Mouse (Mus musculus) kidney, postnatal 0 days (tissue): Measurements from ENCODE around the gene Gm26920. TPM values are rescaled to one million over a fixed set of nuclear protein-coding genes. Genes with fewer than 3 reads are reported as not detected.
A peak's percentile ranks its signal among the peaks of the same experiment; 100 is the strongest.

Source experiments
- ATAC-seq: fragments of 200-750 bp; cut with Nextera tagmentation; replicated peaks from 2 replicates; pipeline ENCODE4 v1.8.0; 2017; ENCODE audit warnings: low read depth, moderate number of reproducible peaks, moderate TSS enrichment, moderate library complexity; ENCODE audit not compliant: low FRiP score
- DNase-seq: peaks from one replicate; pipeline ENCODE4 v3.0.0-alpha.2; 2016; ENCODE audit warnings: low spot score
- H3K27ac ChIP-seq: fragments of 300-500 bp; sonication (generic); 2 replicates; pipeline ENCODE4 v1.5.1; 2014; ENCODE audit warnings: mild to moderate bottlenecking
- H3K27me3 ChIP-seq: fragments of 300-500 bp; sonication (generic); 2 replicates; pipeline ENCODE4 v1.6.1; 2014; ENCODE audit warnings: low read length, mixed read lengths; ENCODE audit not compliant: insufficient read depth
- H3K36me3 ChIP-seq: fragments of 300-500 bp; sonication (generic); 2 replicates; pipeline ENCODE4 v1.6.1; 2014; ENCODE audit warnings: low read length, mixed read lengths; ENCODE audit not compliant: insufficient read depth
- H3K4me1 ChIP-seq: fragments of 300-500 bp; sonication (generic); replicated peaks from 2 replicates; pipeline ENCODE4 v1.6.1; 2014; ENCODE audit warnings: antibody characterized with exemption, low read length, mixed read lengths; ENCODE audit not compliant: insufficient read depth
- H3K4me2 ChIP-seq: fragments of 300-500 bp; sonication (generic); 2 replicates; pipeline ENCODE4 v1.6.1; 2014; ENCODE audit warnings: mild to moderate bottlenecking, low read length, moderate library complexity, mixed read lengths
- H3K4me3 ChIP-seq: fragments of 300-500 bp; sonication (generic); replicated peaks from 2 replicates; pipeline ENCODE4 v1.5.1; 2014; ENCODE audit warnings: low read depth, low read length
- H3K9ac ChIP-seq: fragments of 300-500 bp; sonication (generic); 2 replicates; pipeline ENCODE4 v1.6.1; 2014; ENCODE audit warnings: low read depth, low read length
- H3K9me3 ChIP-seq: fragments of 300-500 bp; sonication (generic); replicated peaks from 2 replicates; pipeline ENCODE4 v1.6.1; 2016; ENCODE audit warnings: low read length, inconsistent platforms, mixed read lengths
- CTCF ChIP-seq: IDR thresholded peaks from 2 replicates; pipeline ENCODE4 v1.5.1; 2016; ENCODE audit warnings: antibody characterized with exemption, low read depth, mild to moderate bottlenecking, moderate library complexity
- WGBS: fragments of 180-500 bp; shearing (Covaris S2); extraction: QIAGEN DNeasy Blood & Tissue Kit; methylation state at CpG from one replicate; pipeline ENCODE4 v1.1.7; 2014; 5-methylcytosine and 5-hydroxymethylcytosine counted together
- polyA plus RNA-seq: library from polyadenylated mRNA; unstranded; fragments of >200 nt; fragmentation: Nextera tagmentation; extraction: Ambion mirVana; gene quantifications from 2 replicates; pipeline ENCODE4 v1.2.1, GENCODE M21; 2015

Gm26920 gene
- polyA plus RNA-seq, 1 experiment from 2014 or later: 0.83 TPM

- H3K4me3 ChIP-seq: no peak overlapping the region
- H3K27ac ChIP-seq: no peak overlapping the region
- no peaks in the 10 kb centered on the region for H3K4me1 ChIP-seq
- TF ChIP-seq CTCF: no peak
- ATAC-seq: no peak
- no peak overlapping the region for H3K9ac ChIP-seq
- no peak for DNase-seq
- no peaks in the 10 kb centered on the region for H3K36me3 ChIP-seq
- no peak overlapping the region for H3K4me2 ChIP-seq
- H3K27me3 ChIP-seq: no peaks in the 10 kb centered on the region
- no peaks in the 10 kb centered on the region for H3K9me3 ChIP-seq
- 93% methylated on average over 5 of the region's 5 CpGs for WGBS
Observed at GRCm38 (mm10) chr7:30116076-30116475, 25.9 kb upstream of the Gm26920 start.

DNA sequence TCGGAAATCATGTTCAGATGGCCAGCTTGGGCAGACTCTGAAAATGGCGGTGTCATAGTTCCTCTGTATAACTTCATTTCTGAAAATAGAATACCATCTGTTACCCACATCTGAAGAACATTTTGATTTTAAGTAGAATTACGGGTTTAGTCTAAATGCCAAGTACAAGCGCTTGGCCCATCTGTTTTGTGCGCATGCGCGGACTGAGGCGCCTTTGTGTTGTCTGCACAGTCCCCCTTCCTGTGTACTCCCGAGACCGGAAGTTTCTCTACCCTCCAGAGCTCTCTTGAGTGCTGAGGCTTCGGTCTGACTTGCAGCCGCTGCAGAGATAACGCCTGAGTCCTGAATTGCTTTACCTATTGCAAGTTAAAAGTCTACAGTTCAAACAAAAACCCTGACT is 9.1 kb upstream of the Gm26920 start:
- Histone ChIP-seq H3K4me2 (no peak overlapping the region), H3K9ac (no peak overlapping the region), H3K4me3 (no peak overlapping the region), H3K27ac (no peak overlapping the region), H3K27me3 (no peaks in the 10 kb centered on the region), H3K4me1 (no peaks in the 10 kb centered on the region), H3K36me3 (peaks cover 35% of the 10 kb centered on the region), H3K9me3 (no peaks in the 10 kb centered on the region)
- ATAC-seq: no peak
- no peak for DNase-seq
- WGBS: 95% methylated on average over 13 of the region's 13 CpGs
- TF ChIP-seq CTCF: no peak

DNA sequence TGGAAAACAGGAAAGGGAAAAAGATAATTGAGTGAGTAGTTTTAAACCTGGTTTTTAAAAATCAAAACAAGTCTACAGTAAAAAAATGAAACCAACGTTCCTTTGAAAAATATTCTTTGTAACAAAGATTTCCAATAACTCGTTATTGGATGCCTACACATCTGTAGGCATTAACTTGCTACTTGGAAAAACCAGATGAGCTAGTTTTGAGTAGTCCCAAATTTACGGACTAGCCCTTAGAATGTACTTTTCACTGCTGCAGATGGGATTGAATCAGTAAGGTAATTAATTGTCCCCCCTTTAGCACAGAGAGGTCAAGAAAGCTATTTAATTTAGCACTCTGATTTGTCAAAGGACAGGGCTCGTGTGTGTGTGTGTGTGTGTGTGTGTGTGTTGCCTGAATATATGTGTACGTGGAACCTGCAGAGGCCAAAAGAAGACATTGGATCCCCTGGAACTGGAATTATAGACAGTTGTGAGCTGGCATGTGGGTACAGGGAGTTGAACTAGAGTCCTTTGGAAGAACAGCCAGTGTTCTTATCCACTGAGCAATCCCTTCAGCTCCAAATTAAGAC is 5.4 kb upstream of the Gm26920 start:
- Histone ChIP-seq H3K4me1 (0 out of 2 replicates have a peak, but pooled peaks cover 2% of the 10 kb centered on the region), H3K4me2 (peak overlapping the region; percentile 76), H3K9me3 (no peaks in the 10 kb centered on the region), H3K27ac (peak overlapping the region; percentile 31; the same call in 1 of the 2 replicates), H3K4me3 (peak overlapping the region; percentile 75), H3K27me3 (no peaks in the 10 kb centered on the region), H3K36me3 (peaks cover 12% of the 10 kb centered on the region; the same call in 1 of the 2 replicates), H3K9ac (peak overlapping the region; percentile 81; the same call in 1 of the 2 replicates)
- WGBS: 1% methylated on average over 5 of the region's 5 CpGs
- TF ChIP-seq CTCF: no peak
- DNase-seq (peak; percentile 24), ATAC-seq (no peak)

DNA sequence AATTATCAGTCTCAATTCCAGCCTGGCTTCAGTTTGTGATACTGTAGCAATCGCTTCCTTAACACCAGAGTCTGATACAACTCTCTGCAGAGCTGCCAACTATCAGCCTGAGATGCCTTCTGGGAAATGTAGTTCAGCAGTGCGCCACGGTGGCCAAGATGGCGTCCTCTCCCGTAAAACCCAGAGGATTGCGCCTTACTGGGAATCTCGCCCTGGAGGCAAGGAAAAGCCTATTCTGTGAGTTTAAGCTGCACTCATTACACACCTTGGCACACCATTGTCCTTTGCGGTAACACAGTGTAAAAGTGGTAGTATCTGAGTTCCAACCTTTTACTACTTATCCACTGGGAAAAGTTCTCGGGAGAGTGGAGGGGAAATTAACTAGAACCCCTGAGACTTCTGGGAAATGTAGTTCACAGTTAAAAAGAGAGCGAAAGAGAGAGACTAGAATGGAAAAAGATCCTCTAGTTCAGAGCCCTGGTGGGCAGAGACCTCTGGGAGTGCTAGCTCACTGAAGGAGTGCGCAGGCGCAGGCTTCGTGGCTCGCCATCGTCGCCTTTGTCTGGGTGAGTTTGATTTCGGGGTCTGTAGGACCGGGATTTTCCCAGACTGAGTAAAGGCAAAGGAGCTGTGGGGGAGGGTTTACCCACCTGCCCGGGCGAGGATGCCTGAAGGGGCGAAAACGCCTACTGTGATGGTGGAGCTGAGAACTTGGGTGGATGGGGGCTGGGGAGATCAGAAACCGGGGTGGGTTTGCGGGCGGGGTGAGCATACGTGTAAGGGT is 4.6 kb upstream of the Gm26920 start, which contains the start of gene Zfp260:
TSS of gene Zfp260 (plus strand) at position 132 of the 784 bp plus-strand sequence.
- H3K4me3 ChIP-seq: peak within 1 kb of the TSS; percentile 75
- peak within 1 kb of the TSS; percentile 81 for H3K9ac ChIP-seq
- under 1% methylated on average over 26 of the region's 26 CpGs for WGBS
- no peaks in the 10 kb centered on the region for H3K9me3 ChIP-seq
- peak within 1 kb of the TSS; percentile 94 for H3K27ac ChIP-seq
- H3K4me1 ChIP-seq: 0 out of 2 replicates have a peak, but pooled peaks cover 2% of the 10 kb centered on the region
- TF ChIP-seq CTCF: no peak; the same call in 1 of the 2 replicates
- ATAC-seq (peak; percentile 79), DNase-seq (peak; percentile 100)
- H3K36me3 ChIP-seq: peaks cover 8% of the 10 kb centered on the region; the same call in 1 of the 2 replicates
- H3K4me2 ChIP-seq: peak within 1 kb of the TSS; percentile 76
- H3K27me3 ChIP-seq: no peaks in the 10 kb centered on the region

DNA sequence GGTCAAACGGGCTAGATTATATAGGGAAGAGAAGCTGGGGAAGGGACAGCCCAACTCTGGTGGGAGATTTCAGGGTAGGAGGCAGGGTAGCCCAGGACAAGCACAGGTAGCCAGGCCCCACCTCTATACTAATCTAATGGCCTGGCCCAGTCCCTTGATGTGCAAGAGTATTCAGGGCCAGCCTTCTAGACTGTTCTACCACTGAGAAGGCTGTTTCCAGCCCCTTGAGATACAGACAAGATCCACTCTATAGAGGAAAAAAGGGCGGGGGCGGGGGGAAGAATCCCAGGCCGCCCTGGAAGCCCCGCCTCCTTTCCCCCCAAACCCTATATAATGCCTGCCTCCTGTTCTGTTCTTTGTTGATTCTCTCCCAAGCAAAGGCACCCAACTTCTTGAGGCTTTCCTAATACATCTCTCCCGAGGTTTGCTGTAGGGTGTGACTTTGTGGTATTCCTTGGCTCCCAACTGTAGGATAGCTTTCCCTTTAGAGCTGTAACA is 3.8 kb upstream of the Gm26920 start:
- H3K36me3 ChIP-seq: 0 out of 2 replicates have a peak, but pooled peaks cover 2% of the 10 kb centered on the region
- no peaks in the 10 kb centered on the region for H3K27me3 ChIP-seq
- H3K9ac ChIP-seq: no peak overlapping the region
- TF ChIP-seq CTCF: no peak
- H3K9me3 ChIP-seq: no peaks in the 10 kb centered on the region
- 73% methylated on average over 6 of the region's 6 CpGs for WGBS
- H3K27ac ChIP-seq: no peak overlapping the region
- DNase-seq (no peak), ATAC-seq (no peak)
- H3K4me3 ChIP-seq: peak overlapping the region; percentile 75
- peak overlapping the region; percentile 76 for H3K4me2 ChIP-seq
- peaks cover 10% of the 10 kb centered on the region; the same call in 1 of the 2 replicates for H3K4me1 ChIP-seq

- Histone ChIP-seq H3K9ac (no peak overlapping the region), H3K4me3 (no peak overlapping the region), H3K9me3 (no peaks in the 10 kb centered on the region), H3K36me3 (no peaks in the 10 kb centered on the region), H3K4me2 (no peak overlapping the region), H3K27me3 (no peaks in the 10 kb centered on the region), H3K4me1 (peaks cover 15% of the 10 kb centered on the region; the same call in 1 of the 2 replicates), H3K27ac (no peak overlapping the region)
- no peak for TF ChIP-seq CTCF
- 81% methylated on average over 9 of the region's 9 CpGs for WGBS
- DNase-seq: no peak
- ATAC-seq: no peak
Observed at GRCm38 (mm10) chr7:30092666-30093065, 2.5 kb upstream of the Gm26920 start.
